Mouse (Mus musculus): Measurements from ENCODE around the gene Speg.

DNA sequence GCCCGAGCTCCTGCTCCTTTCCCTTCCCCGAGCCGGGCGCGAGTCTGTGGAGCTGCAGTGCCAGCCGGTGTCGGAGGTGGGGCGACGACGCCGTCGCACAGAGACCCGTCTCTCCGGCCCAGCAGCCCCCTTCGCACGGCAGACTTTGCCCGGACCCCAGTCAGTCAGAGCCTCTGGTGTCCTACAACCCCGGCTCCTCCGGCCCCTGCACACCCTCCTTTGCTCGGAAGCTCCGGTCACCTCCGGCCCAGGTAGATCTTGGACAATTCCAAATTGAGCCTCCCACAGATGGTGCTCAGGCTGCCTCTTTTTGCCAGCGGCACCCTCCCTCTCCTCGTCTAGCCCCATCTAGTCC lies 104.5 kb downstream of the Speg start:
- TF ChIP-seq CTCF (conservative IDR thresholded peaks at IDR 0.05; ENCODE audit: insufficient read depth, insufficient read length, low read depth, low read length) (no peak), POLR2A (IDR thresholded peaks at IDR 0.05; ENCODE audit: low read depth, low read length) (no peak)
